8 mouse cellular contexts compared by ENCODE assay signal in genomic region chrX:93674432-93674831, GRCm38 (mm10). TPM values are rescaled to one million over a fixed set of nuclear protein-coding genes. Genes with fewer than 3 reads are reported as not detected.
DNase-seq lines count a peak whose midpoint lies in the region; ATAC-seq and TF ChIP-seq lines count a peak whose summit lies in the region.

No protein-coding gene starts in this region.

- H3K27ac ChIP-seq in ES-E14 (ENCODE audit: insufficient read depth, low read depth, low read length, poor library complexity, severe bottlenecking): peak overlapping the region; percentile 11; the same call in 1 of the 2 replicates
- H3K27ac ChIP-seq in hindbrain, embryonic 10.5 days: peak overlapping the region; percentile 80; the same call in 1 of the 2 replicates

- H3K4me1 ChIP-seq in ES-E14 (ENCODE audit: control insufficient read depth in 2 of 2, insufficient read depth in 2 of 2, low read length in 2 of 2, poor library complexity in 1 of 2): peaks cover 2 to 6% of the 10 kb centered on the region in 2 experiments; a peak in 1 of 4 replicates
- peaks cover 7% of the 10 kb centered on the region; the same call in 1 of the 2 replicates for H3K4me1 ChIP-seq in hindbrain, embryonic 10.5 days (replicated peaks)

- no peak overlapping the region for H3K9ac ChIP-seq in ES-E14 (ENCODE audit: insufficient read depth, low read depth, low read length, poor library complexity, severe bottlenecking)

- no peaks in the 10 kb centered on the region for H3K9me3 ChIP-seq in ES-E14 (ENCODE audit: control insufficient read depth, insufficient read depth, low read depth, low read length)
- H3K9me3 ChIP-seq in hindbrain, embryonic 10.5 days: no peaks in the 10 kb centered on the region

- peak; percentile 21; the same call in 1 of the 2 replicates for ATAC-seq in frontal cortex, adult (ENCODE audit: low TSS enrichment)
- ATAC-seq in megakaryocyte, adult 5-6 weeks (ENCODE audit: poor library complexity, severe bottlenecking): 0 out of 2 replicates have a peak, but pooled peaks have one; percentile 8
- ATAC-seq in monocyte, adult 5-6 weeks (replicated peaks; ENCODE audit: insufficient number of reproducible peaks, low FRiP score, low TSS enrichment, poor library complexity, severe bottlenecking): no peak

- no peak for DNase-seq in frontal cortex, postnatal 14 days (ENCODE audit: low spot score in 2 of 2)
- no peak for DNase-seq in ES-E14 (ENCODE audit: low read depth, low spot score)
- DNase-seq in hindbrain, embryonic 10.5 days (ENCODE audit: low spot score): no peak
- no peak for DNase-seq in frontal cortex, adult 2 months (ENCODE audit: extremely low spot score in 1 of 2, low spot score in 1 of 2)
- no peak for DNase-seq in cerebellum, adult 11 months

- in situ Hi-C loops in ES-E14 (cut with MboI; ENCODE audit: low sequenced_read_pairs in 2 of 2, unreplicated experiment in 2 of 2): no loop called here

- 53% methylated on average over 3 of the region's 3 CpGs for WGBS in hindbrain, embryonic 10.5 days

- peak overlapping the region; percentile 6 to 48; a peak in 3 of 4 replicates for H3K4me3 ChIP-seq in ES-E14 (ENCODE audit: insufficient read depth in 1 of 2, low read depth in 1 of 2, low read length in 2 of 2, poor library complexity in 1 of 2, severe bottlenecking in 1 of 2)
- peak overlapping the region; percentile 48 for H3K4me3 ChIP-seq in hindbrain, embryonic 10.5 days

- H3K27me3 ChIP-seq in hindbrain, embryonic 10.5 days (ENCODE audit: insufficient read depth, poor library complexity, severe bottlenecking): peaks cover 13% of the 10 kb centered on the region; the same call in 1 of the 2 replicates

- H3K36me3 ChIP-seq in ES-E14 (ENCODE audit: control insufficient read depth, insufficient read depth, low read length, poor library complexity, severe bottlenecking): no peaks in the 10 kb centered on the region
- H3K36me3 ChIP-seq in hindbrain, embryonic 10.5 days: no peaks in the 10 kb centered on the region

TF ChIP-seq in ES-E14, 5 proteins besides CTCF, POLR2A, EP300 and RAD21:
- no peak for TF ChIP-seq HCFC1 (IDR thresholded peaks at IDR 0.05; ENCODE audit: borderline replicate concordance, insufficient read depth, low read length)
- TF ChIP-seq MAFK (IDR thresholded peaks at IDR 0.05; ENCODE audit: insufficient read depth, low read depth, low read length): no peak
- no peak for TF ChIP-seq ZNF384 (IDR thresholded peaks at IDR 0.05; ENCODE audit: low read depth, low read length)
- no peak for TF ChIP-seq ZC3H11A (IDR thresholded peaks at IDR 0.05; ENCODE audit: borderline replicate concordance, low read depth, low read length)
- no peak for TF ChIP-seq CHD2 (IDR thresholded peaks at IDR 0.05; ENCODE audit: low read depth, low read length)

RNA-seq across cellular contexts. Expression of gene Pcyt1b, which starts 19.8 kb away (rescaled TPM):
- 8.7 and 11.6 TPM in 2 replicates for total RNA-seq in ES-E14 (2012; rRNA removed)
- 5.7 and 9.2 TPM in 2 replicates for polyA plus RNA-seq in hindbrain, embryonic 10.5 days (2016; fragmentation: Nextera tagmentation; extraction: Ambion mirVana)
- total RNA-seq in megakaryocyte, adult 5-6 weeks (2015): 0.13 and 0.62 TPM in 2 replicates
- 0.37 and 0.51 TPM in 2 replicates for total RNA-seq in megakaryocyte, adult 5-6 weeks (2017)
- total RNA-seq in monocyte, adult 5-6 weeks (2017): 0.53 to 2.5 TPM in 2 of 3 replicates, not detected in the other
- polyA plus RNA-seq in frontal cortex, adult 2 months (2012; rRNA removed): 25.4 and 25.9 TPM in 2 replicates

RNA-seq across cellular contexts. Expression of gene Pola1, which starts 42.5 kb away (rescaled TPM):
- 36.6 and 40.3 TPM in 2 replicates for total RNA-seq in ES-E14 (2012; rRNA removed)
- polyA plus RNA-seq in hindbrain, embryonic 10.5 days (2016; fragmentation: Nextera tagmentation; extraction: Ambion mirVana): 14.7 and 22.0 TPM in 2 replicates
- 33.6 and 36.6 TPM in 2 replicates for total RNA-seq in megakaryocyte, adult 5-6 weeks (2015)
- 72.6 and 73.1 TPM in 2 replicates for total RNA-seq in megakaryocyte, adult 5-6 weeks (2017)
- 12.3 to 19.7 TPM (median 15.5 TPM) in 3 replicates for total RNA-seq in monocyte, adult 5-6 weeks (2017)
- 2.8 and 3.1 TPM in 2 replicates for polyA plus RNA-seq in frontal cortex, adult 2 months (2012; rRNA removed)
